ENCODE assay signal across 8 mouse cellular contexts in genomic region chr5:149489136-149489535, GRCm38 (mm10). TPM values are rescaled to one million over a fixed set of nuclear protein-coding genes. Genes with fewer than 3 reads are reported as not detected.
DNase-seq lines count a peak whose midpoint lies in the region; ATAC-seq lines count a peak whose summit lies in the region.
"Had no signal": no experiment of that assay in that cellular context is flagged by ENCODE, and none has a peak within 500 bp of the region (broad histone marks: within the 10 kb centered on the region; RNA-seq: fewer than 3 reads in every experiment).

No protein-coding gene starts in this region.

- H3K4me2 ChIP-seq in forebrain, embryonic 14.5 days (ENCODE audit: low read length): peak overlapping the region; percentile 52
- peak overlapping the region; percentile 53 for H3K4me2 ChIP-seq in neural tube, embryonic 15.5 days
- H3K4me2 ChIP-seq: liver, embryonic 15.5 days had no signal

- peaks cover 32% of the 10 kb centered on the region for H3K4me1 ChIP-seq in forebrain, embryonic 14.5 days (ENCODE audit: control insufficient read depth, insufficient read depth, low read length)
- peaks cover 45% of the 10 kb centered on the region for H3K4me1 ChIP-seq in neural tube, embryonic 15.5 days
- H3K4me1 ChIP-seq: liver, embryonic 15.5 days had no signal

- 6% methylated on average over 11 of the region's 11 CpGs for WGBS in forebrain, embryonic 14.5 days
- WGBS in neural tube, embryonic 15.5 days: 11% methylated on average over 11 of the region's 11 CpGs

- peak overlapping the region; percentile 47 for H3K9ac ChIP-seq in forebrain, embryonic 14.5 days (ENCODE audit: low read length)
- peak overlapping the region; percentile 33; the same call in 1 of the 2 replicates for H3K9ac ChIP-seq in neural tube, embryonic 15.5 days (replicated peaks)
- H3K9ac ChIP-seq: liver, embryonic 15.5 days had no signal

- peak overlapping the region; percentile 97 for H3K27ac ChIP-seq in forebrain, embryonic 14.5 days (ENCODE audit: low read depth, low read length)
- peak overlapping the region; percentile 92 for H3K27ac ChIP-seq in neural tube, embryonic 15.5 days (replicated peaks)
- H3K27ac ChIP-seq: liver, embryonic 15.5 days had no signal

- no peaks in the 10 kb centered on the region for H3K36me3 ChIP-seq in forebrain, embryonic 14.5 days (ENCODE audit: control insufficient read depth, insufficient read depth, low read length)
- H3K36me3 ChIP-seq in neural tube, embryonic 15.5 days: no peaks in the 10 kb centered on the region
- H3K36me3 ChIP-seq: liver, embryonic 15.5 days had no signal

- peak; percentile 95 for ATAC-seq in forebrain, embryonic 14.5 days
- ATAC-seq in neural tube, embryonic 15.5 days (ENCODE audit: low FRiP score): peak; percentile 88
- no peak for ATAC-seq in erythroblast, adult 5-6 weeks (replicated peaks; ENCODE audit: low FRiP score, poor library complexity, severe bottlenecking)

- no peaks in the 10 kb centered on the region for H3K27me3 ChIP-seq in forebrain, embryonic 14.5 days (replicated peaks; ENCODE audit: control insufficient read depth, insufficient read depth, low read length)
- H3K27me3 ChIP-seq in neural tube, embryonic 15.5 days (replicated peaks): no peaks in the 10 kb centered on the region
- H3K27me3 ChIP-seq: liver, embryonic 15.5 days had no signal

- no peaks in the 10 kb centered on the region for H3K9me3 ChIP-seq in forebrain, embryonic 14.5 days (replicated peaks; ENCODE audit: control insufficient read depth, low read length)
- no peaks in the 10 kb centered on the region for H3K9me3 ChIP-seq in neural tube, embryonic 15.5 days (replicated peaks)
- H3K9me3 ChIP-seq: liver, embryonic 15.5 days had no signal

- H3K4me3 ChIP-seq in forebrain, embryonic 14.5 days (ENCODE audit: low read depth, low read length): peak overlapping the region; percentile 22
- peak overlapping the region; percentile 20 for H3K4me3 ChIP-seq in neural tube, embryonic 15.5 days (replicated peaks)
- H3K4me3 ChIP-seq: liver, embryonic 15.5 days had no signal

- peak; percentile 25 for DNase-seq in cerebellum, adult 9-11 months
- DNase-seq in forebrain, embryonic 14.5 days (ENCODE audit: low spot score): peak; percentile 97
- peak; percentile 61 to 66 for DNase-seq in layer of hippocampus, postnatal 25 days (ENCODE audit: extremely low spot score in 1 of 2, low spot score in 1 of 2)
- no peak for DNase-seq in lung, postnatal 25 days (ENCODE audit: low spot score)
- DNase-seq in ovary, postnatal 14 days (ENCODE audit: low spot score): no peak

RNA-seq across cellular contexts. Expression of gene Wdr95, which starts 39.3 kb away (rescaled TPM):
- 0.69 and 1.2 TPM in 2 replicates for polyA plus RNA-seq in forebrain, embryonic 14.5 days (2014; fragmentation: Nextera tagmentation; extraction: Ambion mirVana)
- 1 to 10 TPM in 1 of 2 experiments, under 1 TPM in 1; 0.87 to 1.7 TPM for total RNA-seq in layer of hippocampus, postnatal 25 days (2021)
- 0.12 and 0.36 TPM in 2 replicates for polyA plus RNA-seq in neural tube, embryonic 15.5 days (2015; fragmentation: Nextera tagmentation; extraction: Ambion mirVana)
- not detected in 2 replicates for total RNA-seq in erythroblast, adult 5-6 weeks (2015; ENCODE audit: low replicate concordance)
- not detected in 2 replicates for total RNA-seq in erythroblast, adult 5-6 weeks (2017; ENCODE audit: low replicate concordance)
- polyA plus RNA-seq: liver, embryonic 15.5 days had no signal

RNA-seq across cellular contexts. Expression of gene Tex26, which starts 49.7 kb away (rescaled TPM):
- 1.3 and 1.6 TPM in 2 replicates for polyA plus RNA-seq in forebrain, embryonic 14.5 days (2014; fragmentation: Nextera tagmentation; extraction: Ambion mirVana)
- not detected for total RNA-seq in layer of hippocampus, postnatal 25 days (2021)
- 0.73 and 0.78 TPM in 2 replicates for polyA plus RNA-seq in neural tube, embryonic 15.5 days (2015; fragmentation: Nextera tagmentation; extraction: Ambion mirVana)
- total RNA-seq in erythroblast, adult 5-6 weeks (2015; ENCODE audit: low replicate concordance): not detected in 2 replicates
- not detected in 2 replicates for total RNA-seq in erythroblast, adult 5-6 weeks (2017; ENCODE audit: low replicate concordance)
- polyA plus RNA-seq: liver, embryonic 15.5 days had no signal

Comparison
In these comparisons a context has a peak if more than half of its experiments do, and no peak if none do; other contexts are left out.
1. DNase-seq: peak in cerebellum, adult 9-11 months (single experiment), forebrain, embryonic 14.5 days (single experiment) and layer of hippocampus, postnatal 25 days (2 of 2); none in lung, postnatal 25 days (single experiment) and ovary, postnatal 14 days (single experiment).